Mouse (Mus musculus) heart, postnatal 0 days (tissue): Measurements from ENCODE around the gene Glb1. TPM values are rescaled to one million over a fixed set of nuclear protein-coding genes. Genes with fewer than 3 reads are reported as not detected.

ENCODE experiments used
- ATAC-seq: fragments of 200-750 bp; cut with Nextera tagmentation; 2 replicates; pipeline ENCODE4 v1.8.0; 2017; ENCODE audit warnings: low read depth, moderate number of reproducible peaks, moderate library complexity; ENCODE audit not compliant: insufficient read depth
- DNase-seq: peaks from one replicate; pipeline ENCODE4 v3.0.0-alpha.2; 2016; ENCODE audit warnings: low spot score
- H3K27ac ChIP-seq: fragments of 300-500 bp; sonication (generic); 2 replicates; pipeline ENCODE4 v1.5.1; 2014; ENCODE audit warnings: low read depth, mild to moderate bottlenecking
- H3K27me3 ChIP-seq: fragments of 300-500 bp; sonication (generic); 2 replicates; pipeline ENCODE4 v1.6.1; 2014; ENCODE audit warnings: low read length, mixed read lengths; ENCODE audit not compliant: control insufficient read depth, insufficient read depth
- H3K36me3 ChIP-seq: fragments of 300-500 bp; sonication (generic); replicated peaks from 2 replicates; pipeline ENCODE4 v1.6.1; 2014; ENCODE audit warnings: low read length, mixed read lengths; ENCODE audit not compliant: control insufficient read depth, insufficient read depth
- H3K4me1 ChIP-seq: fragments of 300-500 bp; sonication (generic); 2 replicates; pipeline ENCODE4 v1.6.1; 2014; ENCODE audit warnings: antibody characterized with exemption; ENCODE audit not compliant: control insufficient read depth, insufficient read depth
- H3K4me2 ChIP-seq: fragments of 300-500 bp; sonication (generic); 2 replicates; pipeline ENCODE4 v1.6.1; 2014; ENCODE audit warnings: low read depth, mild to moderate bottlenecking, low read length, moderate library complexity
- H3K4me3 ChIP-seq: fragments of 300-500 bp; sonication (generic); 2 replicates; pipeline ENCODE4 v1.5.1; 2014; ENCODE audit warnings: low read depth, low read length
- H3K9ac ChIP-seq: fragments of 300-500 bp; sonication (generic); replicated peaks from 2 replicates; pipeline ENCODE4 v1.6.1; 2014; ENCODE audit warnings: low read depth, low read length, mixed read lengths
- H3K9me3 ChIP-seq: fragments of 300-500 bp; sonication (generic); replicated peaks from 2 replicates; pipeline ENCODE4 v1.6.1; 2016; ENCODE audit warnings: low read length; ENCODE audit not compliant: control insufficient read depth
- CTCF ChIP-seq: IDR thresholded peaks from 2 replicates; pipeline ENCODE4 v1.5.1; 2016; ENCODE audit warnings: antibody characterized with exemption, control low read depth, low read depth
- EP300 ChIP-seq: IDR thresholded peaks from 2 replicates; pipeline ENCODE4 v1.6.1; 2016; ENCODE audit warnings: antibody characterized with exemption, low read depth
- WGBS: fragments of 180-500 bp; shearing (Covaris S2); extraction: QIAGEN DNeasy Blood & Tissue Kit; methylation state at CpG from one replicate; pipeline ENCODE4 v1.1.7; 2014; 5-methylcytosine and 5-hydroxymethylcytosine counted together
- polyA plus RNA-seq: library from polyadenylated mRNA; unstranded; fragments of >200 nt; fragmentation: Nextera tagmentation; extraction: Ambion mirVana; gene quantifications from 2 replicates; pipeline ENCODE4 v1.2.1, GENCODE M21; 2015
- total RNA-seq: library from RNA; depleted of rRNA; stranded (reverse); fragments of >200 nt; gene quantifications from 2 replicates; pipeline ENCODE4 v1.2.3, GENCODE M21; 2014; ENCODE audit warnings: low replicate concordance

The Glb1 gene
- total and polyA plus RNA-seq, 2 experiments from 2014 or later, result 22.8 to 29.8 TPM

DNA sequence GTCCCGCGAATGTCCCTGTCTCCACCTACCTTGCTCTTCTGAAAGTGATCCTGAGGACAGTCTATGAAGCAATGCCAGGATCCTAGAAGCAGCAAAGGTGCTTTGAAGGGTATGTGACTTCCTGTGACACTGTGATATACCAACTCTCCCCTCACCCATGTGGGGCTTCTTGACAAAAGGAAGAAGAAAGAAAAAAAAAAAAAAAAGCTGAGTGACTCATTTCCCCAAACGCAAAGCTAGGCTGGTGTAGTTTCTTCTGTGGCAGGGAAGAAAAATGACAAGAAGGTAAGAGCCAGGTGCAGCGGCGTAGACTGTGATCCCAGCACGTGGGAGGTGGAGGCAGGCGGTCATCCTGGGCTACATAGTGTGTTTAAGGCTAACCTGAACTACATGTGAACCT is 95.6 kb downstream of the Glb1 start:
- no peak overlapping the region for H3K4me2 ChIP-seq
- no peaks in the 10 kb centered on the region for H3K4me1 ChIP-seq
- DNase-seq, result no peak
- H3K36me3 ChIP-seq, result no peaks in the 10 kb centered on the region
- no peaks in the 10 kb centered on the region for H3K9me3 ChIP-seq
- no peak for ATAC-seq
- 71% methylated on average over 7 of the region's 7 CpGs for WGBS
- H3K27ac ChIP-seq, result no peak overlapping the region
- H3K27me3 ChIP-seq, result no peaks in the 10 kb centered on the region
- H3K4me3 ChIP-seq, result no peak overlapping the region
- H3K9ac ChIP-seq, result no peak overlapping the region
- TF ChIP-seq CTCF, result no peak
- no peak for TF ChIP-seq EP300

DNA sequence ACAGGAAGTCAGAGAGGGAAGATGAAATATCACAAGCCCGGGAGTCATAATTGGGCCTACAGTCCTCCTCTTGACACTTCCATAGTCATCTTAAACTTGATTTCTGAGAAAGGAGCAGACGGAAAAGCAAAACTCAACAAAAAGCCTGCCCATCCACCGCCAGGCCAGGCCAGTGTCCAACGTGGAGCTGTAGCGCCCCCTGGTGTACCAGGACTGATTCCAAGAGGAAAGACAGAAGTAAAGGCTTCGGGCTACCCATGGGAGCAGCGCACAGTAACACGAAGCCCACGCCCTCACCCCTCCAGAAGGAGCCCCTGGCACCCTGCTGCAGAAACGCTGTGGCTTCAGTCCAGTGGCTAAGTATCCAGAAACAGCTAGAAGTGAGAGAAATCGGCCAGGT is 97.3 kb downstream of the Glb1 start:
- H3K4me2 ChIP-seq, result no peak overlapping the region
- DNase-seq (peak; percentile 62), ATAC-seq (peak; percentile 71)
- 3% methylated on average over 11 of the region's 11 CpGs for WGBS
- peak; percentile 93 for TF ChIP-seq CTCF
- TF ChIP-seq EP300, result no peak
- no peak overlapping the region for H3K9ac ChIP-seq
- no peaks in the 10 kb centered on the region for H3K9me3 ChIP-seq
- H3K27ac ChIP-seq, result no peak overlapping the region
- no peaks in the 10 kb centered on the region for H3K4me1 ChIP-seq
- no peaks in the 10 kb centered on the region for H3K27me3 ChIP-seq
- no peak overlapping the region for H3K4me3 ChIP-seq
- no peaks in the 10 kb centered on the region for H3K36me3 ChIP-seq

DNA sequence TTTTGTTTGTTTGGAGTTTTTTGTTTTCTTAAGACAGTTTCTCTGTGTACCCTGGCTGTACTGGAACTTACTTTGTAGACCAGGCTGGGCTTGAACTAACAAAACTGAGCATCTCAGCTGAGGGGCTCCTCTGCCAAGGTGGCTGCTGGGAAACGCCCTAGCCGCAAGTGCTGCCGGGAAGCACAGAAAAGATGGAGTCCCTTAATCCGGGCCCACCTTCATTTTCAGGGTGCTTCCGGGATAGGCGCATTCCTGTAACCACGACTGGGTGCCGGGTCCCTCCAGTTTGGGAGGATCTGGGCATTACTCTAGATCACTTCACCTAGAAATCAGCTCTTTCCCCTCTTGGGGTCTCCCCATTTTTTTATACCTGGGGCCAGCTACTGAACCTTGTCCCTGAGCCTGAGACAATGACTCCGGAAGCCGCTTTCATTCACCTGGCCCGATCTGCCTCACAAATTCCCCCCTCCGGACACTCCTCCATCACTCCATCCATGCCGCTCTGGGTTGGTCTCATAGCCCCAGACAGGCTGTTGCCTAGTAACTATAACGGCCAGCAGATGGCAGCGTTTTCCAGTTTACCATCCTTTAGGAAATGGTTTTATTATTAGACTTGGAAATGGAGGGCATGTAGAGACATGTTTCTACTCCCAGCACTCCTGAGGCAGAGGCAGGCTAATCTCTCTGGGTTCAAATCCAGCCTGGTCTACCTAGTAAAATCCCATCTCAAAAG is 99.1 kb downstream of the Glb1 start:
- TF ChIP-seq EP300, result no peak
- TF ChIP-seq CTCF, result peak; percentile 76
- H3K27ac ChIP-seq, result no peak overlapping the region
- no peaks in the 10 kb centered on the region for H3K27me3 ChIP-seq
- ATAC-seq, result no peak
- 18% methylated on average over 15 of the region's 15 CpGs for WGBS
- peak; percentile 75 for DNase-seq
- H3K36me3 ChIP-seq, result no peaks in the 10 kb centered on the region
- no peak overlapping the region for H3K4me3 ChIP-seq
- H3K9ac ChIP-seq, result no peak overlapping the region
- no peak overlapping the region for H3K4me2 ChIP-seq
- H3K9me3 ChIP-seq, result no peaks in the 10 kb centered on the region
- no peaks in the 10 kb centered on the region for H3K4me1 ChIP-seq

DNA sequence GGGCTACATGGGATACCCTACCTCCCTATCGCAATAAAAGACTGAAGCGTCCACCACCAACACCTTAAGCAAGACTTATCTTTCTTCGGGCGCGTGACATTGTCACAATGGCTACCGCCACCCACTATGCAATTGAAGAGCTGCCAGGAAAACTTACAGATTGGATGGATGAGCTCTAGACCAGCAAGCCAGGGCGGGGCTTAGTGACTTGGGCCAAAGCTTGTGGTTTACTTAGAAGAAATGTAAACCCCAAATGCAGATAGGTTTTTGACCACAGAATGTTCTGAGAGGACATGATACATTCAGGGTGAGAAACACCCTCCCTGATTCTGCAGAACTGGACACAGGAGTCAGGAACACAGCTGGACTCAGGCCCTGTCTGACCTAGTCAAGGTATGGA is 100.2 kb downstream of the Glb1 start:
- Histone ChIP-seq H3K9me3 (no peaks in the 10 kb centered on the region), H3K4me2 (no peak overlapping the region), H3K4me1 (no peaks in the 10 kb centered on the region), H3K36me3 (no peaks in the 10 kb centered on the region), H3K27ac (no peak overlapping the region), H3K27me3 (no peaks in the 10 kb centered on the region), H3K4me3 (no peak overlapping the region), H3K9ac (no peak overlapping the region)
- 89% methylated on average over 7 of the region's 7 CpGs for WGBS
- DNase-seq, result no peak
- TF ChIP-seq CTCF (no peak), EP300 (no peak)
- no peak for ATAC-seq

DNA sequence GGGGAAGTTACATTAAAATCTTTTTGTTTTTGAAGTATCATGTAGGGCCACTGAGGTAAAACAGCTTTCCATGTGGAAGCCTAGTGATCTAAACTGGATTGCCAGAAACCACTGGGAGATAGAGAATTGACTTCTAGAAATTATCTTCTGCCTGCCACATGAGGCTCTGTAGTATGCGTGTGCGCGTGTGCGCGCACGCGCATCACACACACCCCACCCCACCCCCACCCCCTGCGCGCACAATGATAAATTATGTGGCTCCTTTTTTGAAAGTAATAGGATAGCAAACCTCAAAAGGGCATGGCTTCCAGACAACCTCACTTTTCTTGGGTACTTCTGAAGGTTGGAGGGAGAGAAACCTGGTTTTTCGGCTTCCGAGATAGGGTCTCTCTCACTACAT is 101.0 kb downstream of the Glb1 start:
- TF ChIP-seq EP300, result no peak
- no peak overlapping the region for H3K4me2 ChIP-seq
- no peaks in the 10 kb centered on the region for H3K4me1 ChIP-seq
- no peaks in the 10 kb centered on the region for H3K9me3 ChIP-seq
- H3K36me3 ChIP-seq, result no peaks in the 10 kb centered on the region
- no peak overlapping the region for H3K9ac ChIP-seq
- ATAC-seq (no peak), DNase-seq (no peak)
- H3K27ac ChIP-seq, result no peak overlapping the region
- 95% methylated on average over 11 of the region's 11 CpGs for WGBS
- no peak overlapping the region for H3K4me3 ChIP-seq
- H3K27me3 ChIP-seq, result no peaks in the 10 kb centered on the region
